Mouse (Mus musculus) stomach, embryonic 15.5 days (tissue): Measurements from ENCODE around the gene Akt2. TPM values are rescaled to one million over a fixed set of nuclear protein-coding genes. Genes with fewer than 3 reads are reported as not detected.
"Not testable (repeated sequence)": the region's sequence is repeated elsewhere in the genome, so short reads cannot be mapped to it uniquely, and the experiment has no call there.

ENCODE experiments used
- ATAC-seq: fragments of 200-750 bp; cut with Nextera tagmentation; 2 replicates; pipeline ENCODE4 v1.8.0; 2017; ENCODE audit warnings: low read depth, moderate number of reproducible peaks, moderate TSS enrichment; ENCODE audit not compliant: insufficient read depth, low FRiP score
- H3K27ac ChIP-seq: fragments of 300-500 bp; sonication (generic); 2 replicates; pipeline ENCODE4 v1.5.1; 2015; ENCODE audit warnings: mild to moderate bottlenecking, inconsistent platforms
- H3K27me3 ChIP-seq: fragments of 300-500 bp; sonication (generic); replicated peaks from 2 replicates; pipeline ENCODE4 v1.6.1; 2015; ENCODE audit warnings: inconsistent platforms
- H3K36me3 ChIP-seq: fragments of 300-500 bp; sonication (generic); 2 replicates; pipeline ENCODE4 v1.6.1; 2015; ENCODE audit warnings: inconsistent platforms
- H3K4me1 ChIP-seq: fragments of 300-500 bp; sonication (generic); 2 replicates; pipeline ENCODE4 v1.6.1; 2015; ENCODE audit warnings: inconsistent platforms
- H3K4me2 ChIP-seq: fragments of 300-500 bp; sonication (generic); 2 replicates; pipeline ENCODE4 v1.6.1; 2015; ENCODE audit warnings: mild to moderate bottlenecking, inconsistent platforms
- H3K4me3 ChIP-seq: fragments of 300-500 bp; sonication (generic); replicated peaks from 2 replicates; pipeline ENCODE4 v1.5.1; 2015; ENCODE audit warnings: inconsistent platforms
- H3K9ac ChIP-seq: fragments of 300-500 bp; sonication (generic); 2 replicates; pipeline ENCODE4 v1.6.1; 2015; ENCODE audit warnings: inconsistent platforms
- H3K9me3 ChIP-seq: fragments of 300-500 bp; sonication (generic); 2 replicates; pipeline ENCODE4 v1.6.1; 2016; ENCODE audit warnings: inconsistent platforms
- WGBS: fragments of 180-500 bp; shearing (Covaris S2); methylation state at CpG from one replicate; pipeline ENCODE4 v1.1.7; 2015; 5-methylcytosine and 5-hydroxymethylcytosine counted together
- polyA plus RNA-seq: library from polyadenylated mRNA; unstranded; fragments of >200 nt; fragmentation: Nextera tagmentation; extraction: Ambion mirVana; gene quantifications from 2 replicates; pipeline ENCODE4 v1.2.1, GENCODE M21; 2015

The Akt2 gene
- polyA plus RNA-seq, 1 experiment from 2014 or later = 77.7 TPM

DNA sequence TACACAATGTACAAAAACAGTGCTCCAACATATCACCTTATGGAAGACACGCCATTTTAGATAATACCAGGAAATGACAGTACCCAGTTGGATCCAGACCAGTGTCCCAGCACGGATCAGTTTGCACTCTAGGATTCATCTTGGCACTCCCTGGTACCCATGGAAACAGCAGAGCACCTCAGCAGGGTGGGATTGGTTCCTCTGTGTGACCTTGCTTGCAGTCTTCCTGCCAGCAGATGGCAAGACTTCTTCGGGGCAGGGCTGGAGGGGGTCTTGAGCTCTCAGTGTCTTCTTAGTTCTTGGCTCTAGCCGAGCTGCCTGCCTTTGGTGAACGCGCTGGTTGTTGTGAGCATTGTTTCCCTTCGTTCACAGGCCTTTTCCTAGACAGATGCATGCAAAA lies 36.4 kb downstream of the Akt2 start:
- no peak for ATAC-seq
- H3K9me3 ChIP-seq = no peaks in the 10 kb centered on the region
- H3K4me2 ChIP-seq = no peak overlapping the region
- H3K4me1 ChIP-seq = no peaks in the 10 kb centered on the region
- H3K9ac ChIP-seq = no peak overlapping the region
- no peak overlapping the region for H3K27ac ChIP-seq
- no peak overlapping the region for H3K4me3 ChIP-seq
- H3K27me3 ChIP-seq = no peaks in the 10 kb centered on the region
- 88% methylated on average over 7 of the region's 7 CpGs for WGBS
- H3K36me3 ChIP-seq = peaks cover 62% of the 10 kb centered on the region

DNA sequence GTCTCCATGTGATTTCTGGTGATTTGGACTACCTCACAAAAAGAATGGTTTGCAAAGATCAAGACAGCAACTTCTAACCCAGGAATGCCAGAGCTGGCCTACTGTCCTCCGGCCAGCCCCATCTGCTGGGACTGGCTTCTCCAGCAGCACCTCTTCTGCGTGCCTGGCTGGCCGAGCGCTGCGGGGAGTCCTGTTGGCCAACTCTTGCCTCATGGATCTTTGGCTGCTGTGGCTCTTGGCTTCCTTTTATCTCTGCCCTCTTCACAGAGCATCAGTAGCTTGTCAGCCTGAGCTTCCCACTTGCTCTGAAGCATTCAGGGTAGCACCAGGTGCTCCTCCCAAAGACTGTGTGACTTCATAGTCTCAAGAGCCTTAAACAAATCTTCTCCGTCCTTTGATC lies 36.8 kb downstream of the Akt2 start:
- WGBS = 96% methylated on average over 6 of the region's 6 CpGs

DNA sequence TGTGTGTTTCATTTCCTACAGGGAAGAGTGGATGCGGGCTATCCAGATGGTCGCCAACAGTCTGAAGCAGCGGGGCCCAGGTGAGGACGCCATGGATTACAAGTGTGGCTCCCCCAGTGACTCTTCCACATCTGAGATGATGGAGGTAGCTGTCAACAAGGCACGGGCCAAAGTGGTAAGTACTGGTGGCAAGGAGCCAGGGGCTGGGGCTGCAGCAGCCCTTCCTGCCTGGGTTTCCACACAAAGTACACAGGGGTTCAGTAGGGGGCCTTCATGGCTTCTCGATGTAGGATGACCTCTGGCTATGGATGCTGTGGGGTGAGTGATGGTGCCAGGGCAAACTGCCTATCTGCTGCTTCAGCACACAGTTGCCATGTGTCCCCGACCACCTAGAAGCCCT lies 37.5 kb downstream of the Akt2 start:
- WGBS = 92% methylated on average over 7 of the region's 7 CpGs
- peaks cover 64% of the 10 kb centered on the region for H3K36me3 ChIP-seq
- ATAC-seq = not testable (repeated sequence)

More for the DNA sequence above, 36.8 kb downstream of the Akt2 start:
- Histone ChIP-seq H3K4me1 (no peaks in the 10 kb centered on the region), H3K36me3 (peaks cover 63% of the 10 kb centered on the region), H3K27ac (no peak overlapping the region), H3K4me3 (no peak overlapping the region), H3K27me3 (no peaks in the 10 kb centered on the region), H3K9me3 (no peaks in the 10 kb centered on the region), H3K4me2 (no peak overlapping the region), H3K9ac (no peak overlapping the region)
- ATAC-seq = no peak

DNA sequence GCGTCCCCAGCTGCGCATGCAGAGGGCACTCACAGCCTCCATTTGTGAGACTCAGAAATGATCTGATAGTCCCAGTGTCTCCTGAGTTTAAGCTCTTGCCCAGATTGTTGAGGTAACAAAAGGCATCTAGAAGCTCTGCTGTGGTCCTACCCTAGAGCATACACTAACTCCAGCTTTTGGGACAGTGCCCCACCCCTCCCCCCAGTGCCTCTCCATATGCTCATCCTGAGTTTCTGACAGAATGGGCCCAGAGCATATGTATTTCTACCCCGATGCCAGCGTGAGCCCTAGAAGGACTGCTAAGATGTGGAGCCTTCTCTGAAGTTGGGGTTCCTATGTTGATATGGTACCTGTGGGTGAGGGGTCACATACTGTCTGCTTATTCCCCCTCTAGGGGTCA lies 40.1 kb downstream of the Akt2 start:
- H3K36me3 ChIP-seq = peaks cover 74% of the 10 kb centered on the region
- 91% methylated on average over 4 of the region's 4 CpGs for WGBS

More for the DNA sequence above, 37.5 kb downstream of the Akt2 start:
- not testable (repeated sequence) for H3K27ac ChIP-seq, H3K27me3 ChIP-seq, H3K4me1 ChIP-seq, H3K9me3 ChIP-seq, H3K9ac ChIP-seq, H3K4me3 ChIP-seq, H3K4me2 ChIP-seq

DNA sequence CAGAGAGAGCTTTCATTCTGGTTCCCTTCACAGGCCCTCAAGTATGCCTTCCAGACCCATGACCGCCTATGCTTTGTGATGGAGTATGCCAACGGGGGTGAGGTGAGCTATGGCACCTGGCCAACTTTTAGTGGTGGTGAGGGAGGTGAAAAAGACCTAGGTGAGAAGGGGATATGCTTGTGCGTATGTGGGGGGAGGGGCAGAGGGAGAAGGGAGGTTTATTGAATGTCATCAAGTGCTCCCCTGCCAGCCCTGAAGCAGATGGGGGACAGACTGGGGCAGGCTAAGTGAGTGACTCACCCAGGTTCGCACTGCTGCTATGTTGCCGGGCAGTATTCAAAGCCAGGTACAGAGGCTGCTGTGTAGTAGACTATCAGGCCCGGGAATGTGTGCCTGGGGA lies 41.8 kb downstream of the Akt2 start:
- Histone ChIP-seq H3K4me1 (no peaks in the 10 kb centered on the region), H3K4me2 (no peak overlapping the region), H3K9ac (no peak overlapping the region), H3K4me3 (no peak overlapping the region), H3K27ac (no peak overlapping the region), H3K9me3 (no peaks in the 10 kb centered on the region), H3K36me3 (peaks cover 66% of the 10 kb centered on the region), H3K27me3 (no peaks in the 10 kb centered on the region)
- no peak for ATAC-seq
- 96% methylated on average over 6 of the region's 6 CpGs for WGBS

More for the DNA sequence above, 40.1 kb downstream of the Akt2 start:
- no peak overlapping the region for H3K4me2 ChIP-seq
- H3K4me1 ChIP-seq = no peaks in the 10 kb centered on the region
- H3K4me3 ChIP-seq = no peak overlapping the region
- H3K9ac ChIP-seq = no peak overlapping the region
- H3K9me3 ChIP-seq = no peaks in the 10 kb centered on the region
- no peaks in the 10 kb centered on the region for H3K27me3 ChIP-seq
- no peak overlapping the region for H3K27ac ChIP-seq
- no peak for ATAC-seq

DNA sequence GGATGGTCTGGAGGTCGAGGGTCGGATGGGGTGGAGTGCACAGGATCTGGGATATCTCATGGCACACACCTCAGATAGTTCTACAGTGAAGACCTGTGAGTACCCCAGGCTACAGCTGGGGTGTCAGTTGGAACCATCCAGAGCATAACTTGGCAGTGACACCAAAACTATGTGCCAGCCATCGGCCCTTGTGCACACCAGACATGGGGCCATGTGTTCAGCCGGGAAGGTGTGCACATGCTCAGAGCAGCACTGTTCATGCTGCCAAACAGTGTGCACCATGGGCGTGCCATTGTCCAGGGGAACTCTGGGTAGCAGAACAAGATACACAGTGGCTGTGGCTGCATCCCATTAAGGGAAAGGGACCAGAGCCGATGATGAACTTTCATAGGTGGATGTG lies 43.3 kb downstream of the Akt2 start:
- Histone ChIP-seq H3K9me3 (no peaks in the 10 kb centered on the region), H3K4me3 (no peak overlapping the region), H3K27ac (no peak overlapping the region), H3K36me3 (peaks cover 52% of the 10 kb centered on the region), H3K9ac (no peak overlapping the region), H3K4me2 (no peak overlapping the region), H3K27me3 (no peaks in the 10 kb centered on the region), H3K4me1 (no peaks in the 10 kb centered on the region)
- 96% methylated on average over 6 of the region's 6 CpGs for WGBS
- ATAC-seq = no peak

DNA sequence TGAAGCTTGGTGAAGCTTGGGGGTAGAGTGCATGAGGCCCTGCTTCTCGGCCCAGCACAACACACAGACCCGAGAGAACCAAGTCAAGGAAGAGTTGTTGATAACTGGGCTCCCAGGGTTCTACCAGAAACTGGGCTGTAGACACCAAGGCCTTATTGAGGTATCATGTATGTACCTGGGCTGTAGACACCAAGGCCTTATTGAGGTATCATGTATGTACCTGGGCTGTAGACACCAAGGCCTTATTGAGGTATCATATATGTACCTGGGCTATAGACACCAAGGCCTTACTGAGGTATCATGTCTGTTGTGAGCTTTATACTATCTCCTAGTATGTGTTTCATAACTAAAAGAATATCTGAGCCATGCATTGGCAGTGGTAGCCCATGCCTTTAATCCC lies 43.7 kb downstream of the Akt2 start:
- 88% methylated on average over 2 of the region's 2 CpGs for WGBS
- not testable (repeated sequence) for ATAC-seq

DNA sequence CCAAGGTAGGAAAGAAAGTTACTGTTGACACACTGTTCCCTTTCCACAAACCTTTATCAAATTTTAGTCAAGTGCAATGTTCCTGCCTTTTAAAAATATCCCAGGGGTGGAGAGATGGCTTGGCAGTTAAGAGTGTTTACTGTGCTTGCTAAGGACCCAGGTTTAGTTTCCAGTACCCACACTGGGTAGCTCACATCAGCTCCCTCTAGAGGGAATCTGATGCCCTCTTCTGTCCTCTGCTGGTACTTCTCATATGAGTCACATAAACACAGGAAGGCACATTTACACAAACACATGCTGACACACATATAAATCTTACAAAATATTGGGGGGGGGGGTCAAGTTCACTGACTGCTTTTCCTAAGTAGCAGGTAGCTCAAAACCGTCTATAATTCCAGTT lies 53.1 kb downstream of the Akt2 start:
- no peak for ATAC-seq
- 33% methylated on average over 1 of the region's 1 CpGs for WGBS
- no peaks in the 10 kb centered on the region for H3K4me1 ChIP-seq
- H3K27me3 ChIP-seq = no peaks in the 10 kb centered on the region
- no peaks in the 10 kb centered on the region for H3K9me3 ChIP-seq
- no peaks in the 10 kb centered on the region for H3K36me3 ChIP-seq
- no peak overlapping the region for H3K4me3 ChIP-seq
- no peak overlapping the region for H3K4me2 ChIP-seq
- H3K27ac ChIP-seq = no peak overlapping the region
- no peak overlapping the region for H3K9ac ChIP-seq

More for the DNA sequence above, 43.7 kb downstream of the Akt2 start:
- not testable (repeated sequence) for H3K9ac ChIP-seq, H3K4me1 ChIP-seq, H3K27me3 ChIP-seq, H3K9me3 ChIP-seq, H3K27ac ChIP-seq, H3K4me2 ChIP-seq, H3K4me3 ChIP-seq
- H3K36me3 ChIP-seq = peaks cover 52% of the 10 kb centered on the region

DNA sequence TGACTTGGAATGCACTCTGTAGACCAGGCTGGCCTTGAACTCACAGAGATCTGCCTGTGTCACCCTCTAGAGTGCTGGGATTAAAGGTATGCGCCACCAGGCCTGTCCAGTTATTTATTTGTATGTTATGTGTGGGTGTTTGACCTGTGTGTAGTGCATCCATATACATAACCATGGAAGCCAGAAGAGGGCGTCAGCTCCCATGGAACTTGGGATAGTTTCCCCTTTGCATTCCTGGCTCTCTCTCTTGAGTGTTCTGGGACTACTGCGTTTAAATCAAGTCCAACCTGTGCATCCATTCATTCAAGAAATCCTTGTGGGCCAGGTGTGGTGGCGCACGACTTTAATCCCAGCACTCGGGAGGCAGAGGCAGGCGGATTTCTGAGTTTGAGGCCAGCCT lies 55.2 kb downstream of the Akt2 start:
- H3K9me3 ChIP-seq = no peaks in the 10 kb centered on the region
- ATAC-seq = no peak
- H3K4me3 ChIP-seq = no peak overlapping the region
- H3K27me3 ChIP-seq = peaks cover 3% of the 10 kb centered on the region; the same call in 1 of the 2 replicates
- H3K4me1 ChIP-seq = no peaks in the 10 kb centered on the region
- no peak overlapping the region for H3K9ac ChIP-seq
- WGBS = 79% methylated on average over 7 of the region's 7 CpGs
- no peaks in the 10 kb centered on the region for H3K36me3 ChIP-seq
- H3K4me2 ChIP-seq = no peak overlapping the region
- H3K27ac ChIP-seq = no peak overlapping the region

DNA sequence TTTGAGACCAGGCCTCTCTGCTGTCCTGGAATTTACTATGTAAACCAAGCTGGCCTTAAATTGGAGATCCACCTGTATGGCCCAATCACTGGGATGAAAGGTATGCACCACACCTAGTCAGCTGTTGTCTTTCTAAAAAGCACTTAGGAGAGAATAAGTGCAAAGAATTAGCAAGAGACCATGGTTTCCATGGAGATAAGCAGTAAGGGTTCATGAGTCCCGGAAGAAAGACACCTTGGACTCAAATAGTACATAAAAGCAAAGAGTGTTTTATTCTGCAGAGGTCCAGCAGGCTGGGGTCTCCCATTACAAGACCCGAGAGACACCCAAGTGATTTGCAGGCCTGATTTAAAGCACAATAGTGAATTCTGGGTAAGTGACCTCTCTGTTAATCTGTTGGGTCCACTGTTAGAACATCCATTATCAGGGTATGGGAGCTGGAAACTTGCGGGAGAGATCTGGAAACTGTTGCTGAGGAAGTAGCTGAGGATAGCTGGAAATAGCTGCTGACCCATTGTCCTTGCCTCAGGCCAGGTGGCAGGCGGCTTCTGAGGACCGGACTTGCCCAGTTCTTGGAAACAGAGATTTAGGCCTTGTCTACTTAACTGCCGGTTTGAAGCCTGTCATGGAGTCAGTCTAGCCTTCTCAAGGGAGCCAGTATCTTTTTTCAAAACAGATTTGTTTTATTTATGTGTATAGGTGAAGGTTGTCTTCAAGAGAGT lies 56.1 kb downstream of the Akt2 start:
- H3K36me3 ChIP-seq = no peaks in the 10 kb centered on the region
- H3K9me3 ChIP-seq = no peaks in the 10 kb centered on the region
- H3K4me2 ChIP-seq = no peak overlapping the region
- H3K4me3 ChIP-seq = no peak overlapping the region
- H3K9ac ChIP-seq = no peak overlapping the region
- no peaks in the 10 kb centered on the region for H3K4me1 ChIP-seq
- WGBS = 78% methylated on average over 6 of the region's 6 CpGs
- no peak overlapping the region for H3K27ac ChIP-seq
- peaks cover 8% of the 10 kb centered on the region for H3K27me3 ChIP-seq
- ATAC-seq = no peak

DNA sequence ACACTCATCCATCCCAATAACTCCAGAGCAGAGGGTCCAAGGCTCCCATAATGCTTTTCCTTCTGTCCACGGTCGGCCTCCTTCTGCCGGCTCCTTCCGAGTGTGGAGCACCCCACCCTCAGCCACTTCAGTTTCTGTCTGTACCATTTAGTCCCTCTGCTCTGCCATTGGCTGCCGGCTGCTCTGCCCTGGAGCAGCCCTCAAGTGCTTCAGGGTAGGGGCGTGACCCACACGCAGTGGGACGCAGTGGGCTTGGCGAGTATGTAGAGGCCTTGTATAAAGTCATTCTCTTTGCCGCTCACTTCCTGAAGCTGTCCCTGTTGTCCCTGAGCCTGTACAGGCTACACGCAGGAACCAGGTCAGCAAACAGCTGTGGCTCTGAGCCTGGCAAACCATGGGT lies 58.4 kb downstream of the Akt2 start:
- Histone ChIP-seq H3K9ac (no peak overlapping the region), H3K36me3 (no peaks in the 10 kb centered on the region), H3K9me3 (no peaks in the 10 kb centered on the region), H3K27ac (no peak overlapping the region), H3K4me3 (no peak overlapping the region), H3K4me2 (no peak overlapping the region), H3K27me3 (peaks cover 31% of the 10 kb centered on the region), H3K4me1 (peaks cover 10% of the 10 kb centered on the region; the same call in 1 of the 2 replicates)
- no peak for ATAC-seq
- WGBS = 84% methylated on average over 11 of the region's 11 CpGs

DNA sequence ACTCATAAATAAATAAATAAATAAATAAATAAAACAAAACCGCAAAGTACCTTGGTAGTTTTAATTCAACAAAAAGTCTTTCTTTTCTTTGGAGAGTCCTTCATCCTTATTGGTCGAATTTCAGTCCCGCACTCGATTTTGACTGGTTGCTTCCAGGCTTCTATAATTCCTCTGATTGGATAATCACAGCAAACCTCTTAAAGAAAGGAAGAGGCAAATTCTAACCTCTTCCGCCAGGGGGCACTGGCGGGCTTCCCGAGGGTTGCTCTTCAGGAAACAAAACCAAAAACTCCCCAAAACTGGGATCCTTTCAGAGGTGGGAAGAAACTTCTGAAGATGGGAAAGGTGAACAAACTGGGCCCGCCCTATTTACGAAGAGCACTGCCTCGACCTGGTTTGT lies 59.6 kb downstream of the Akt2 start:
- H3K9ac ChIP-seq = no peak overlapping the region
- no peak overlapping the region for H3K27ac ChIP-seq
- H3K4me3 ChIP-seq = no peak overlapping the region
- no peak for ATAC-seq
- H3K4me2 ChIP-seq = peak overlapping the region; percentile 30
- no peaks in the 10 kb centered on the region for H3K9me3 ChIP-seq
- H3K36me3 ChIP-seq = no peaks in the 10 kb centered on the region
- H3K4me1 ChIP-seq = peaks cover 10% of the 10 kb centered on the region; the same call in 1 of the 2 replicates
- WGBS = 6% methylated on average over 10 of the region's 10 CpGs
- peaks cover 41% of the 10 kb centered on the region for H3K27me3 ChIP-seq
